Mouse (Mus musculus) bone marrow macrophage, adult 2 months (primary cell): ENCODE measurements around the gene 1500009C09Rik.

ENCODE experiments used
- CTCF ChIP-seq: IDR thresholded peaks from 2 replicates; pipeline ENCODE4 v1.5.1; 2012; ENCODE audit warnings: low read depth, mild to moderate bottlenecking, low read length, moderate library complexity
- POLR2A ChIP-seq: IDR thresholded peaks from 2 replicates; pipeline ENCODE4 v1.6.1; 2012; ENCODE audit warnings: mild to moderate bottlenecking, low read depth, low read length, borderline replicate concordance

DNA sequence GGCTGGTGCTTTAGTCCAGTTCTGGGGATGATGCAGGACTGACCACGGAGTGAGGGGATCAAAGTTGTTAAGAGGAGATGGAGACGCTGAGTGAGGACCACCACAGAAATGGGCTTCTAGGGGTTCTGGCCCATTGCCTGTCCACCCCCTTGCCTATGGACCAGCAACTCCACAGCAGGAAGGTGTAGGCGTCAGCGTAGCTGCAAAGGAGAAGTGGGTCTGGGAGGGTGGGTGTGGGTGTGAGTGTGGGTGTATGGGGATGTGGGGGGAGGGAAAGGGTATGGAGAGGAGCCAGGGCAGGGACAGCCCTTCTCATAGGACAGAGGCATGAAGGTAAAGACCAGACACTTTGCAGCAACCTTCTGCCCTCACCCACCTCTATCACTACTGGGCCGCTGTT lies 26.4 kb upstream of the 1500009C09Rik start:
- TF ChIP-seq CTCF: no peak
- no peak for TF ChIP-seq POLR2A
